ENCODE assay signal across 9 mouse cellular contexts in genomic region chr16:44686991-44687718, GRCm38 (mm10). TPM values are rescaled to one million over a fixed set of nuclear protein-coding genes. Genes with fewer than 3 reads are reported as not detected.
DNase-seq lines count a peak whose midpoint lies in the region; ATAC-seq lines count a peak whose summit lies in the region.
"Had no signal": no experiment of that assay in that cellular context is flagged by ENCODE, and none has a peak within 500 bp of the region (broad histone marks: within the 10 kb centered on the region; RNA-seq: fewer than 3 reads in every experiment).

No protein-coding gene starts in this region.

- H3K4me1 ChIP-seq in kidney, embryonic 16.5 days (ENCODE audit: insufficient read depth, low read length) = peaks cover 41% of the 10 kb centered on the region
- peaks cover 10% of the 10 kb centered on the region for H3K4me1 ChIP-seq in forebrain, embryonic 11.5 days (replicated peaks; ENCODE audit: control insufficient read depth, insufficient read depth, low read length)
- peaks cover 17% of the 10 kb centered on the region for H3K4me1 ChIP-seq in limb, embryonic 11.5 days (ENCODE audit: control insufficient read depth, insufficient read depth, low read length)
- H3K4me1 ChIP-seq in neural tube, embryonic 13.5 days (replicated peaks) = peaks cover 51% of the 10 kb centered on the region

- DNase-seq in kidney, adult 8-10 months = no peak
- peak; percentile 90 for DNase-seq in forebrain, embryonic 11.5 days (ENCODE audit: low spot score)
- peak; percentile 65 for DNase-seq in limb, embryonic 11.5 days (ENCODE audit: low spot score)
- no peak for DNase-seq in c-Kit-positive CD71-positive TER-119-positive erythroid progenitor cells, embryonic 14.5 days (ENCODE audit: low spot score)
- DNase-seq in gastrocnemius, postnatal 25 days = no peak
- DNase-seq in left cerebral cortex, postnatal 14 days (ENCODE audit: low spot score in 2 of 2) = no peak
- DNase-seq: adrenal gland, postnatal 36 days had no signal

- peaks cover 6% of the 10 kb centered on the region for H3K9me3 ChIP-seq in kidney, embryonic 16.5 days (ENCODE audit: low read length)
- peaks cover 4% of the 10 kb centered on the region; the same call in 1 of the 2 replicates for H3K9me3 ChIP-seq in forebrain, embryonic 11.5 days (ENCODE audit: control insufficient read depth, low read length)
- peaks cover 4% of the 10 kb centered on the region; the same call in 1 of the 2 replicates for H3K9me3 ChIP-seq in limb, embryonic 11.5 days (ENCODE audit: control insufficient read depth, low read length)
- peaks cover 7% of the 10 kb centered on the region; the same call in 1 of the 2 replicates for H3K9me3 ChIP-seq in neural tube, embryonic 13.5 days

- ATAC-seq in kidney, embryonic 16.5 days (ENCODE audit: low FRiP score, low TSS enrichment) = 0 out of 2 replicates have a peak, but pooled peaks have one; percentile 42
- peak; percentile 96 for ATAC-seq in forebrain, embryonic 11.5 days (replicated peaks; ENCODE audit: low FRiP score)
- ATAC-seq in limb, embryonic 11.5 days (ENCODE audit: insufficient number of reproducible peaks, low FRiP score, low TSS enrichment, low read depth) = peak; percentile 81
- ATAC-seq in neural tube, embryonic 13.5 days (ENCODE audit: low read depth) = peak; percentile 87

- peak overlapping the region; percentile 40; the same call in 1 of the 2 replicates for H3K27ac ChIP-seq in kidney, embryonic 16.5 days (ENCODE audit: low read length)
- H3K27ac ChIP-seq in forebrain, embryonic 11.5 days (ENCODE audit: low read depth, low read length) = peak overlapping the region; percentile 89
- peak overlapping the region; percentile 92 for H3K27ac ChIP-seq in limb, embryonic 11.5 days (replicated peaks; ENCODE audit: low read depth, low read length)
- peak overlapping the region; percentile 82 for H3K27ac ChIP-seq in neural tube, embryonic 13.5 days (replicated peaks)

- H3K9ac ChIP-seq in kidney, embryonic 16.5 days (replicated peaks; ENCODE audit: low read length) = peak overlapping the region; percentile 17
- H3K9ac ChIP-seq in forebrain, embryonic 11.5 days (ENCODE audit: low read length) = peak overlapping the region; percentile 1; the same call in 1 of the 2 replicates
- no peak overlapping the region; the same call in none of the 2 replicates for H3K9ac ChIP-seq in limb, embryonic 11.5 days (ENCODE audit: low read length)
- peak overlapping the region; percentile 58 for H3K9ac ChIP-seq in neural tube, embryonic 13.5 days

- H3K27me3 ChIP-seq in kidney, embryonic 16.5 days (ENCODE audit: insufficient read depth, low read length) = no peaks in the 10 kb centered on the region
- no peaks in the 10 kb centered on the region for H3K27me3 ChIP-seq in forebrain, embryonic 11.5 days (ENCODE audit: control insufficient read depth, insufficient read depth, low read length)
- H3K27me3 ChIP-seq in limb, embryonic 11.5 days (ENCODE audit: control insufficient read depth, insufficient read depth, low read length) = no peaks in the 10 kb centered on the region
- no peaks in the 10 kb centered on the region for H3K27me3 ChIP-seq in neural tube, embryonic 13.5 days

- 0 out of 2 replicates have a peak, but pooled peaks cover 2% of the 10 kb centered on the region for H3K36me3 ChIP-seq in kidney, embryonic 16.5 days (ENCODE audit: insufficient read depth, low read length)
- H3K36me3 ChIP-seq in forebrain, embryonic 11.5 days (ENCODE audit: control insufficient read depth, insufficient read depth, low read length) = no peaks in the 10 kb centered on the region; the same call in 1 of the 2 replicates
- no peaks in the 10 kb centered on the region for H3K36me3 ChIP-seq in limb, embryonic 11.5 days (ENCODE audit: control insufficient read depth, insufficient read depth, low read length)
- no peaks in the 10 kb centered on the region for H3K36me3 ChIP-seq in neural tube, embryonic 13.5 days

- 54% methylated on average over 20 of the region's 20 CpGs for WGBS in kidney, embryonic 16.5 days
- 18% methylated on average over 20 of the region's 20 CpGs for WGBS in forebrain, embryonic 11.5 days
- 51% methylated on average over 20 of the region's 20 CpGs for WGBS in limb, embryonic 11.5 days
- WGBS in neural tube, embryonic 13.5 days = 22% methylated on average over 20 of the region's 20 CpGs

- intact Hi-C loops in left cerebral cortex, postnatal 14 days (cut with DNase I) = no loop called here

- H3K4me3 ChIP-seq in kidney, embryonic 16.5 days (ENCODE audit: low read length) = no peak overlapping the region
- H3K4me3 ChIP-seq in forebrain, embryonic 11.5 days (ENCODE audit: low read depth, low read length) = peak overlapping the region; percentile 15; the same call in 1 of the 2 replicates
- H3K4me3 ChIP-seq in limb, embryonic 11.5 days (ENCODE audit: low read depth, low read length) = 0 out of 2 replicates have a peak overlapping the region, but pooled peaks have one; percentile 5
- peak overlapping the region; percentile 14 for H3K4me3 ChIP-seq in neural tube, embryonic 13.5 days

- H3K4me2 ChIP-seq in kidney, embryonic 16.5 days (replicated peaks; ENCODE audit: low read depth, low read length) = peak overlapping the region; percentile 43
- H3K4me2 ChIP-seq in forebrain, embryonic 11.5 days (ENCODE audit: low read depth, low read length, severe bottlenecking) = peak overlapping the region; percentile 33
- peak overlapping the region; percentile 35 for H3K4me2 ChIP-seq in limb, embryonic 11.5 days (ENCODE audit: low read depth, severe bottlenecking)
- peak overlapping the region; percentile 49 for H3K4me2 ChIP-seq in neural tube, embryonic 13.5 days

RNA-seq across cellular contexts. Expression of gene Nepro, which starts 36.9 kb away (rescaled TPM):
- 8.6 and 9.5 TPM in 2 replicates for polyA plus RNA-seq in kidney, embryonic 16.5 days (2015; fragmentation: Nextera tagmentation; extraction: Ambion mirVana)
- polyA plus RNA-seq in forebrain, embryonic 11.5 days (2014; fragmentation: Nextera tagmentation; extraction: Ambion mirVana) = 11.9 and 13.2 TPM in 2 replicates
- 11.9 and 12.0 TPM in 2 replicates for polyA plus RNA-seq in limb, embryonic 11.5 days (2014; fragmentation: Nextera tagmentation; extraction: Ambion mirVana)
- 4.2 and 5.9 TPM in 2 replicates for polyA plus RNA-seq in neural tube, embryonic 13.5 days (2015; fragmentation: Nextera tagmentation; extraction: Ambion mirVana)
- total RNA-seq in gastrocnemius, postnatal 25 days (2021) = 1 to 10 TPM; 3.2 to 4.3 TPM
- total RNA-seq in left cerebral cortex, postnatal 14 days (2021) = 1 to 10 TPM; 4.0 to 4.5 TPM

RNA-seq across cellular contexts. Expression of gene Gtpbp8, which starts 59.0 kb away (rescaled TPM):
- polyA plus RNA-seq in kidney, embryonic 16.5 days (2015; fragmentation: Nextera tagmentation; extraction: Ambion mirVana) = 28.9 and 29.1 TPM in 2 replicates
- polyA plus RNA-seq in forebrain, embryonic 11.5 days (2014; fragmentation: Nextera tagmentation; extraction: Ambion mirVana) = 29.6 and 34.2 TPM in 2 replicates
- polyA plus RNA-seq in limb, embryonic 11.5 days (2014; fragmentation: Nextera tagmentation; extraction: Ambion mirVana) = 26.4 and 28.7 TPM in 2 replicates
- polyA plus RNA-seq in neural tube, embryonic 13.5 days (2015; fragmentation: Nextera tagmentation; extraction: Ambion mirVana) = 36.9 and 38.7 TPM in 2 replicates
- 10 to 100 TPM in 1 of 2 experiments, 1 to 10 TPM in 1; 9.7 to 10.9 TPM for total RNA-seq in gastrocnemius, postnatal 25 days (2021)
- 10 to 100 TPM; 25.7 to 28.1 TPM for total RNA-seq in left cerebral cortex, postnatal 14 days (2021)

Comparison
In these comparisons a context has a peak if more than half of its experiments do, and no peak if none do; other contexts are left out.
1. ATAC-seq: peak in every context shown above with its lines; median percentile 96 in forebrain, embryonic 11.5 days; 87 in neural tube, embryonic 13.5 days; 81 in limb, embryonic 11.5 days; 42 in kidney, embryonic 16.5 days.
2. H3K27ac ChIP-seq: peak in every context shown above with its lines; median percentile 92 in limb, embryonic 11.5 days; 89 in forebrain, embryonic 11.5 days; 82 in neural tube, embryonic 13.5 days; 40 in kidney, embryonic 16.5 days.
3. DNase-seq: peak in forebrain, embryonic 11.5 days (single experiment) and limb, embryonic 11.5 days (single experiment); none in kidney, adult 8-10 months (0 of 2), c-Kit-positive CD71-positive TER-119-positive erythroid progenitor cells, embryonic 14.5 days (single experiment), gastrocnemius, postnatal 25 days (single experiment) and left cerebral cortex, postnatal 14 days (0 of 2).
4. Peak in every context shown above with its lines, with median percentiles within 50 percentile points of each other: H3K4me2 ChIP-seq.